Mouse (Mus musculus): ENCODE data around the gene Bcar3. TPM values are rescaled to one million over a fixed set of nuclear protein-coding genes. Genes with fewer than 3 reads are reported as not detected.

Gene Bcar3
- polyA plus RNA-seq, 1 experiment = 93.8 TPM

DNA sequence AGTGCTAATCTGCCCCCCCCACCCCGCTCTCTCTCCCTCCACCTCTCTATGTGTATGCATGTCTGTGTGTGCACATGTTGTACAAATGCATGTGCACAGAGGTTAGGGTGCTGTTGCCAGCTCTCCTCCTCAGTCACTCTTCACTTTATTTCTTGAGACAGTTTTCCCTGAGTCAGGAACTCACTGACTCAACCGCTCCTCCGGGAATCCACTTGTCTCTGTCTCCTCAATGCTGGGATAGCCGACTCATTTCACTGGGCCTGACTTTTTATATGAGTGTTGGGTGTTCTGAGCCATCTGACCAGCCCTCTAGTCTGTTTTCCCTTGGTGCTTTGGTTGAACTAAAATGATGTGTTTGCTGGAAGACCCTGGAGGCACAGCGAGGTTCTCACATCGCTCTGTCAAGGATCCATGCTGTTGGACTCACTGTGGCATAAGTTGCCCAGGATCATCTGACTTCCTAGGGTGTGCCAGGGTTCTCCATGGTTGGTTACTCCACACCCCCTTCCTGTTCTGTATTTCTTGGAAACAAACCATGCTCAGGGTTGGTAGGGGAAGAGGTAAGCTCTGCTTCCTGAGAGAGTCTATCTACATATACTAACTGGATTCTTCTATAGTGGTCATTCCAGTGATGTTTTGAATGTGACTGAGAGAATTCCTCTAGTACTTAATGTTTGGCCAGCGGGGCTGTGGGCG, 77.9 kb downstream of the Bcar3 start:
- Histone ChIP-seq H3K27me3 (ENCODE audit: control insufficient read depth, insufficient read depth, low read length) (no peaks in the 10 kb centered on the region), H3K4me1 (ENCODE audit: control insufficient read depth, insufficient read depth, insufficient read length, low read length) (peaks cover 13% of the 10 kb centered on the region; the same call in 1 of the 2 replicates), H3K27ac (ENCODE audit: insufficient read depth, low read depth, low read length) (no peak overlapping the region), H3K36me3 (ENCODE audit: control insufficient read depth, insufficient read depth, low read length) (no peaks in the 10 kb centered on the region), H3K4me3 (ENCODE audit: low read depth, low read length) (no peak overlapping the region)
- TF ChIP-seq CTCF (IDR thresholded peaks at IDR 0.05; ENCODE audit: extremely low read depth, insufficient read length, insufficient replicate concordance, low read depth, low read length) (no peak), POLR2A (IDR thresholded peaks at IDR 0.05; ENCODE audit: low read depth, low read length) (no peak)
- 92% methylated on average over 8 of the region's 8 CpGs for WGBS

DNA sequence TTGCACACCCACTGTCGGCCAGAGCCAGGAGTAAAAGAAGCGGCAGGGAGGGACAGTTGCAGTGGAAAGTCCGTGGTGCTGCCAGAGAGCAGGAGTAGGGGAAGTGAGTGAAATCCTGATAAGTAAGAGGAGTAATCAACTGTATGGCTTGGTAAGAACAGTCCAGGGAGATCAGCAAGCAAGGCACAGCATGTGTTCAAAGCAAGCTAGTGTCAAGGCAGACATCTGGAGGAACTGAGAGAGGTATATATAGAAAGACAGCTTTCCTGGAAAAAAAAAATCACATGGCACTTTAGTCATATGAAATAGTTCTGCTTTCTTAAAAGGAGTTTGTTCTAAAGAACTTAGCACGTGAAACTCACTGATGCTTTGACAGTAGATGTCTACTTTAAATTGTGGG, 78.7 kb downstream of the Bcar3 start:
- peaks cover 13% of the 10 kb centered on the region for H3K4me1 ChIP-seq (ENCODE audit: control insufficient read depth, insufficient read depth, insufficient read length, low read length)
- H3K27ac ChIP-seq (ENCODE audit: insufficient read depth, low read depth, low read length) = no peak overlapping the region
- H3K36me3 ChIP-seq (ENCODE audit: control insufficient read depth, insufficient read depth, low read length) = no peaks in the 10 kb centered on the region
- H3K27me3 ChIP-seq (ENCODE audit: control insufficient read depth, insufficient read depth, low read length) = no peaks in the 10 kb centered on the region
- WGBS = 57% methylated on average over 4 of the region's 4 CpGs
- no peak for TF ChIP-seq POLR2A (IDR thresholded peaks at IDR 0.05; ENCODE audit: low read depth, low read length)
- no peak for TF ChIP-seq CTCF (IDR thresholded peaks at IDR 0.05; ENCODE audit: extremely low read depth, insufficient read length, insufficient replicate concordance, low read depth, low read length)
- no peak overlapping the region for H3K4me3 ChIP-seq (ENCODE audit: low read depth, low read length)

DNA sequence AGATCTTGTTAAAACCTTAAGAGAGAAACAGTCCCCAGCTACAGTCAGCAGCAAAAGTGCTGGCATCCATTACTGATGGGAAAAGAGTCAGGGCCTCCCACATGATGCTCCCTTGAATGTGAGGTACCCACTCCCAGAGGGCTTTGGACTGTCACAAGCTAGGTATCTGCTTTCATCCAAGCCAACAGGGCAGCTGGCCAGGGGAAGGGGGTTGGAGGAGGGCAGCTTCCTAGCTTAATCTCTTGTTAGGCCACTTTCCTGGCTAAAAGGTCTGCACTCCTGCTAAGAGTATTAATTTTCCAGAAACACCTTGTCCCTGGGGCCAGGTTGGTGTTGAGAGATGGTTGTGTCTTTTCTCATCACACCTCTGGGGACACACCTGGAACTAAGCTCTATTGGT, 82.1 kb downstream of the Bcar3 start:
- Histone ChIP-seq H3K4me1 (ENCODE audit: control insufficient read depth, insufficient read depth, insufficient read length, low read length) (no peaks in the 10 kb centered on the region; the same call in none of the 2 replicates), H3K4me3 (ENCODE audit: low read depth, low read length) (no peak overlapping the region), H3K27me3 (ENCODE audit: control insufficient read depth, insufficient read depth, low read length) (no peaks in the 10 kb centered on the region), H3K36me3 (ENCODE audit: control insufficient read depth, insufficient read depth, low read length) (no peaks in the 10 kb centered on the region), H3K27ac (ENCODE audit: insufficient read depth, low read depth, low read length) (no peak overlapping the region)
- TF ChIP-seq POLR2A (IDR thresholded peaks at IDR 0.05; ENCODE audit: low read depth, low read length) = no peak
- TF ChIP-seq CTCF (IDR thresholded peaks at IDR 0.05; ENCODE audit: extremely low read depth, insufficient read length, insufficient replicate concordance, low read depth, low read length) = no peak

DNA sequence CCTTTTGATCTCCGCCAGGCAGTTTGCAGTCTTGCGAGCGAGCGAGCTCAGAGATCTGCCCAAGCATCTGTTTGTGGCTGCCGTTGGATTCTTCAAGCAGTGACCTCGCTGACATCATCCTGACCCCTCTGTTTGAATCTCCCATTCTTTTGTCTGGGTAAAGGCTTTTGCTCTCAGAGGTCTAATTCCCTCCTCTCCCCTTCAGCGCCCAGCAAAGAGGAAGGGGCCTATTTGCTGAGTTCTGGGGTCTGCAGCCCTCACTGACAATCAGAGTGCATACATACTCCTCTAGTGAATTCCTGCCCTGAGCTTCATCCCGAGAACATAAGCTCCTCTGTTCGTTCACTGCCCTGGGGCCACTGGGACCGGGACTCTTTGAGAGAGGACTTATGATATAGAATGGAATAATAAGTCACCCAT, 82.5 kb downstream of the Bcar3 start:
- WGBS = 75% methylated on average over 10 of the region's 10 CpGs
- Histone ChIP-seq H3K4me3 (ENCODE audit: low read depth, low read length) (no peak overlapping the region), H3K36me3 (ENCODE audit: control insufficient read depth, insufficient read depth, low read length) (no peaks in the 10 kb centered on the region), H3K4me1 (ENCODE audit: control insufficient read depth, insufficient read depth, insufficient read length, low read length) (no peaks in the 10 kb centered on the region; the same call in none of the 2 replicates), H3K27ac (ENCODE audit: insufficient read depth, low read depth, low read length) (no peak overlapping the region), H3K27me3 (ENCODE audit: control insufficient read depth, insufficient read depth, low read length) (no peaks in the 10 kb centered on the region)
- TF ChIP-seq POLR2A (IDR thresholded peaks at IDR 0.05; ENCODE audit: low read depth, low read length) (no peak), CTCF (IDR thresholded peaks at IDR 0.05; ENCODE audit: extremely low read depth, insufficient read length, insufficient replicate concordance, low read depth, low read length) (no peak)

DNA sequence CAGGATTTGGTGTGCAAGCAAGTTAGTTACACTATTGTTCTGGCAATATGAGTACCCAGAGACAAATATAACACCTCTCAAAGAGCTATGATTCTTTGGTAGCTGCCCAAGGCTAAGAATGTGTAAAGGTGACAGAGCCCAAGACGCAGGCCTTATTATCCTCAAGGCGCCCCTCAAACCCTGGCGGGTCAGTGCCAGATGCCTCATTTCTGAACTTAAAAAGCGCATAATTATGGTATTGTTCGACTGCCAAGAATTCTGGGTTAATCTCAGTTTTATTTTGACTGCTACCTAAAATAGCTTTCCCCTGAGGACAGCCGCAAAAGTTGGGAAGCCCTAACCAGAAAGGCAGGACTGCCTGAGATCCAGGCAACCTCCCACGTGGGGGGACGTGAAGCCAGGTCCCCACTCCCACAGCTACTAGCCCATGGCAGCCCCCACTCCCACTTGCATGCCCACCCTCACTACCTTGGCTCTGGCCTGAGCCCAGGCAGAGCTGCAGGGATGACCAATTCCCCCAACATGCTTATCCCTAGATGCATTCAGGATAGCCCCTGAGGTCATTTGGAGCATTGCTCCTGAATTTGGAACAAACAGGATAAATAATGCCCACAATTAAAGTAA, 83.0 kb downstream of the Bcar3 start:
- H3K27me3 ChIP-seq (ENCODE audit: control insufficient read depth, insufficient read depth, low read length) = no peaks in the 10 kb centered on the region
- WGBS = 74% methylated on average over 8 of the region's 8 CpGs
- TF ChIP-seq CTCF (IDR thresholded peaks at IDR 0.05; ENCODE audit: extremely low read depth, insufficient read length, insufficient replicate concordance, low read depth, low read length) (no peak), POLR2A (IDR thresholded peaks at IDR 0.05; ENCODE audit: low read depth, low read length) (no peak)
- no peaks in the 10 kb centered on the region for H3K36me3 ChIP-seq (ENCODE audit: control insufficient read depth, insufficient read depth, low read length)
- no peaks in the 10 kb centered on the region; the same call in none of the 2 replicates for H3K4me1 ChIP-seq (ENCODE audit: control insufficient read depth, insufficient read depth, insufficient read length, low read length)
- H3K27ac ChIP-seq (ENCODE audit: insufficient read depth, low read depth, low read length) = no peak overlapping the region
- no peak overlapping the region for H3K4me3 ChIP-seq (ENCODE audit: low read depth, low read length)

DNA sequence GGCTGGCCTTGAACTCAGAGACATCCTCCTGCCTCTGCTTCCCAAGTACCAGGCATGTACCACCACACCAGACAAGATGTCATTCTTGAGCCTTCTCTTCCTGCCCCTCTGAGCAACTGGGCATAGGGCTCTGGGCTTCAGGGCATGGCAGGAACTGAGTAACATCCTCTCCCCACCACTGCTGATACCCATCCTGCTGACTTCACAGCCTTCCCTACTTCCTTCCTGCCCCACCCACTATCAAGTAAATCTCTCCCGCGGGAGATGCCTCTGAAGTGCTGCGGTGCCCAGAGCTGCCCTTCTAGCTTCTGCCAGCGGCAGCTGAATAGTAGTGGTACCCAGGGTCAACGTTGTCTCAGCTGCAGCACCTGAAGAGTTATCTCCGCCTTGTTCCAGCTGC, 84.7 kb downstream of the Bcar3 start:
- H3K27ac ChIP-seq (ENCODE audit: insufficient read depth, low read depth, low read length) = no peak overlapping the region
- H3K4me3 ChIP-seq (ENCODE audit: low read depth, low read length) = no peak overlapping the region
- WGBS = 43% methylated on average over 6 of the region's 6 CpGs
- no peaks in the 10 kb centered on the region; the same call in 1 of the 2 replicates for H3K4me1 ChIP-seq (ENCODE audit: control insufficient read depth, insufficient read depth, insufficient read length, low read length)
- H3K36me3 ChIP-seq (ENCODE audit: control insufficient read depth, insufficient read depth, low read length) = no peaks in the 10 kb centered on the region
- no peaks in the 10 kb centered on the region for H3K27me3 ChIP-seq (ENCODE audit: control insufficient read depth, insufficient read depth, low read length)
- TF ChIP-seq CTCF (IDR thresholded peaks at IDR 0.05; ENCODE audit: extremely low read depth, insufficient read length, insufficient replicate concordance, low read depth, low read length) (no peak), POLR2A (IDR thresholded peaks at IDR 0.05; ENCODE audit: low read depth, low read length) (no peak)

DNA sequence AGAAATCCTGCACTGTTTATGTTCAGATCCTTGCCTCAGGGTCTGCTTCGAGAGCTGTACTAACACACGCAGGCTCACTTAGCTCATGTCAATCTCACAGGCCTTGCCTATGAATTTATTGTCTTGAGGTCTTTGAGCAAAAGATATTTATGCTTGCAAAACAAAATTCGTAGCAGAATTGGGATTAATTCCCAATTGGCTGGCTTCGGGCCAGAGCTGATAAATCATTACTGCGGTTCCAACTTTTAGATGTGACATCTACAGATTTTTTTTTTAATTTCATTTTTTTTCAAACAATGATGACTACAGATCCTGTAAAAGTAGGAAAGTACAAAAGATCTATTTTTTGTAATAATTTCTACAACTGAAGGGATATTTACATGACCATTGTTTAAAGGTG, 86.8 kb downstream of the Bcar3 start:
- whole genome bisulfite sequencing = 81% methylated on average over 5 of the region's 5 CpGs
- Histone ChIP-seq H3K4me1 (ENCODE audit: control insufficient read depth, insufficient read depth, insufficient read length, low read length) (no peaks in the 10 kb centered on the region; the same call in none of the 2 replicates), H3K4me3 (ENCODE audit: low read depth, low read length) (no peak overlapping the region), H3K36me3 (ENCODE audit: control insufficient read depth, insufficient read depth, low read length) (no peaks in the 10 kb centered on the region), H3K27ac (ENCODE audit: insufficient read depth, low read depth, low read length) (no peak overlapping the region), H3K27me3 (ENCODE audit: control insufficient read depth, insufficient read depth, low read length) (no peaks in the 10 kb centered on the region)
- TF ChIP-seq CTCF (IDR thresholded peaks at IDR 0.05; ENCODE audit: extremely low read depth, insufficient read length, insufficient replicate concordance, low read depth, low read length) (no peak), POLR2A (IDR thresholded peaks at IDR 0.05; ENCODE audit: low read depth, low read length) (no peak)

Measured in small intestine, adult 2 months (tissue).